Mouse (Mus musculus): ENCODE measurements around the gene Pkmyt1.

GRCm38 (mm10) chr17:23745301-23746251 lies 19.4 kb downstream of the Pkmyt1 start, which contains the start of gene Kremen2:
- TF ChIP-seq CTCF (IDR thresholded peaks at IDR 0.05; ENCODE audit: low read depth) (no peak), EP300 (IDR thresholded peaks at IDR 0.05; ENCODE audit: low read depth) (no peak)
